Mouse (Mus musculus): Measurements from ENCODE around the gene Stxbp4. TPM values are rescaled to one million over a fixed set of nuclear protein-coding genes. Genes with fewer than 3 reads are reported as not detected.

Stxbp4 gene
- polyA plus RNA-seq, 1 experiment, result 0.15 TPM

DNA sequence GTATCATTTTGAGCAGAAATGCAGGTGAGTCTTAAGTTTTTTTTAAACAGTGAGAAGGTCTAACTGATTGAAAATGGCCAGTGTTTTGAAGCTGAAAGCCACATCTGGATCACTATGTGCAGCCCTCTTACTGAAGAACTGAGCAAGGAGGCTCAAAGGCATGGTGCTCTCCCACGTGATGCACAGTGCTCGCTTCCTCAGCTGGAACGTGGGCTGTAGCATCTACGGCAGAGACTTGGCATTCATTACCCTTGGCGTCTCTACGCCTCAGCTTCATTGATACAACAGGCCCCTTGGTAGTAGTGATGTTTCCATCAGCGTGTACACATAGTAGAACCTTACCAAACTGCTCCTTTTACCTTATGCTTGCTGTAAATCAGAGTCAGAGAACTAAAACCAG is 15.4 kb downstream of the Stxbp4 start:
- H3K9me3 ChIP-seq, result no peaks in the 10 kb centered on the region
- no peak for TF ChIP-seq GATA1 (IDR thresholded peaks at IDR 0.05; ENCODE audit: borderline replicate concordance, low read length)
- TF ChIP-seq FLI1 (IDR thresholded peaks at IDR 0.05; ENCODE audit: low read length), result no peak
- peaks cover 22% of the 10 kb centered on the region for H3K36me3 ChIP-seq (replicated peaks; ENCODE audit: low read length)
- H3K27me3 ChIP-seq (replicated peaks), result no peaks in the 10 kb centered on the region
- H3K4me1 ChIP-seq, result peaks cover 8% of the 10 kb centered on the region; the same call in 1 of the 2 replicates
- no peak overlapping the region for H3K4me3 ChIP-seq (replicated peaks)

DNA sequence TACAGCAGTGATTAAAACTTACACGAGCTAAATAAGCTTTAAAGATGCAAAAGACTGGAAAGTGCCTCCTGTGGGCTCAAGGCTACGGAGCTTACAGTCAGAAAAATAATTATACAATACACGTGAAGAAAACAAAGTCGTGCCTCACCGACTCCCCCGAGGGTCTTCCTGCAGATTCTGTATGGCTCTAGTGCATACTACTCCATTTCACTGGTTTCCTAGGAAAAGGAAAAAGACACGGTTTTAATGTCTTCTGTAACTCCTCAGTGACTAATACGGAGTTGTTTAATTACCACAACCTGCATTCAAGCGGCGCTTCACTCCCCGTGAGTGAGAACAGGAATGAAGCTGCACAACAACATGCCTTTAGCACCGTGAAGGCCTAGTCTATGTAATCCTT is 15.8 kb downstream of the Stxbp4 start:
- Histone ChIP-seq H3K4me3 (replicated peaks) (no peak overlapping the region), H3K9me3 (no peaks in the 10 kb centered on the region), H3K36me3 (replicated peaks; ENCODE audit: low read length) (peaks cover 24% of the 10 kb centered on the region), H3K27me3 (replicated peaks) (no peaks in the 10 kb centered on the region), H3K4me1 (peaks cover 5% of the 10 kb centered on the region; the same call in 1 of the 2 replicates)
- TF ChIP-seq GATA1 (IDR thresholded peaks at IDR 0.05; ENCODE audit: borderline replicate concordance, low read length), result no peak
- TF ChIP-seq FLI1 (IDR thresholded peaks at IDR 0.05; ENCODE audit: low read length), result no peak

DNA sequence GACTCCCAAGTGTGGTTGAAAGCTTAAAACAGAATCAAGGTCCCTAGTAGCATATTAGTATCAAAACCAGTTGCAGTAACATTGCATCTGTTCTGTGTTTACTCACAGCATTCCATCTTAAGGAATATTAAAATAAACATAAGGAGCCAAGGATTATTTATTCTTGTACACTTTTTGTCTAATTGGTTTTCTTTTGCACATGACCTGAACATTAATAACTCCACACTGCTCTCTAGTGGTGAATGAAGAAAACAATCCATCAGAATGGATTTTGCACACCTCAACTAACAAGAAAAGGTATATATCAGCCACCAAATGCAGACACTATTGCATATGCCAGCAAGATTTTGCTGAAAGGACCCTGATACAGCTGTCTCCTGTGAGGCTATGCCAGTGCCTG is 21.5 kb downstream of the Stxbp4 start:
- Histone ChIP-seq H3K4me3 (replicated peaks) (no peak overlapping the region), H3K9me3 (no peaks in the 10 kb centered on the region), H3K36me3 (replicated peaks; ENCODE audit: low read length) (peaks cover 38% of the 10 kb centered on the region), H3K4me1 (peaks cover 8% of the 10 kb centered on the region), H3K27me3 (replicated peaks) (no peaks in the 10 kb centered on the region)
- TF ChIP-seq GATA1 (IDR thresholded peaks at IDR 0.05; ENCODE audit: borderline replicate concordance, low read length), result no peak
- TF ChIP-seq FLI1 (IDR thresholded peaks at IDR 0.05; ENCODE audit: low read length), result no peak

DNA sequence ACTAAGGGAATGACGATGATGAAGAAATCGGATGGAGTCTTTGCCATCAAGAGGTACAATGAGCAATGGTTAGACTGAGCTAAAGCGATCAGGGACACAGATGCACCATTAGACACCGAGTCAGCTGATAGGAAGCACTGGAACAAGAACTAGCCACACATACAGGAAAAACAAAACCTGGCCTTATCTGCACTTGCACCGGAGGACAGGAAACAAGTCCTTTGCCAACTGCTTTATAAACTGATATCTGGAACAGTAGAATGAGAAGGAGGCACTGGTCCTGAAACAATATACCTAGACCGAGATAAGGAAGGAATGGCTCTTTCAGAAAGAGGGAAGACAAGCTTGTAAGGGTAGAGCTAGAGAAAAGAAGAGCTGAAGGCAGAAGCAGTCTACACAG is 23.1 kb downstream of the Stxbp4 start:
- no peak overlapping the region for H3K4me3 ChIP-seq (replicated peaks)
- peaks cover 8% of the 10 kb centered on the region for H3K4me1 ChIP-seq
- TF ChIP-seq FLI1 (IDR thresholded peaks at IDR 0.05; ENCODE audit: low read length) (no peak), GATA1 (IDR thresholded peaks at IDR 0.05; ENCODE audit: borderline replicate concordance, low read length) (no peak)
- H3K36me3 ChIP-seq (replicated peaks; ENCODE audit: low read length), result peaks cover 33% of the 10 kb centered on the region
- H3K27me3 ChIP-seq (replicated peaks), result no peaks in the 10 kb centered on the region
- H3K9me3 ChIP-seq, result no peaks in the 10 kb centered on the region

DNA sequence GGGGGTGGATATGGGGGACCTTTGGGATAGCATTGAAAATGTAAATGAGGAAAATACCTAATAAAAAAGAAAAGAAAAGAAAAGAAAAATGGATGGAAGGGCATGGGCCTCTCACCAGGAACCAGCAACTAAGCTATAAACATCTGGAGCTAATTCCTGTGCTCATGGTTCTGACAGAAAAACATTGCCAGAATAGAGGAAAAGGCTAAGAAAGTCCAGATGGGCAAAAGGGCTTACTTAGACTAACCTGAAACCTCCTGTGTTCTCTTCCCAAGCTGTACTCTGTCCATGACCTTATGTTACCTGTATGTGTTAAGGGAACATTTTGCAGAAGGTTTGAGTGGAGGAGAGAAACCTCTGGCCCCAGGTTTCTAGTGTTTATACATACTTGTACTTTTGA is 25.8 kb downstream of the Stxbp4 start:
- peaks cover 8% of the 10 kb centered on the region for H3K4me1 ChIP-seq
- H3K27me3 ChIP-seq (replicated peaks), result no peaks in the 10 kb centered on the region
- H3K9me3 ChIP-seq, result no peaks in the 10 kb centered on the region
- TF ChIP-seq FLI1 (IDR thresholded peaks at IDR 0.05; ENCODE audit: low read length), result no peak
- TF ChIP-seq GATA1 (IDR thresholded peaks at IDR 0.05; ENCODE audit: borderline replicate concordance, low read length), result no peak
- H3K36me3 ChIP-seq (replicated peaks; ENCODE audit: low read length), result peaks cover 29% of the 10 kb centered on the region
- H3K4me3 ChIP-seq (replicated peaks), result no peak overlapping the region

DNA sequence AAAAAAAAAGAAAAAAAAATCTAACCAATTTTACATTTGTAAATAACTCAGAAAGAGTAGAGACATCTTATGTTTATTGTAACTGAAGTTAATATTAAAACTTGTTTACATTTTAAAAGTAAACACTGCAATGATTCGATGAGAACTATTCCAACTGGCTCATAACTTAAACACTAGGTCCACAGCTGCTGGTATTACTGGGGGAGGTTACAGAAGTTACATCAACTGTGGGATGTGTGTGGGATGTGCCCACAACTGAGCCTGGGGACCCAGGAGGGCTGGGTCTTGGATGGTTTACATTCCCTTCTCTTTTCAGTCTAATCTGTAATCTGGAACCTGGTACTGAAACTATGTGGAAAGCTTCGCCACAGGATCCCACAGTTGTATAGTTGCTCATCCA is 34.8 kb downstream of the Stxbp4 start:
- Histone ChIP-seq H3K27me3 (replicated peaks) (no peaks in the 10 kb centered on the region), H3K9me3 (no peaks in the 10 kb centered on the region), H3K4me3 (replicated peaks) (no peak overlapping the region), H3K36me3 (replicated peaks; ENCODE audit: low read length) (peaks cover 71% of the 10 kb centered on the region), H3K4me1 (no peaks in the 10 kb centered on the region)
- TF ChIP-seq FLI1 (IDR thresholded peaks at IDR 0.05; ENCODE audit: low read length), result no peak
- no peak for TF ChIP-seq GATA1 (IDR thresholded peaks at IDR 0.05; ENCODE audit: borderline replicate concordance, low read length)

DNA sequence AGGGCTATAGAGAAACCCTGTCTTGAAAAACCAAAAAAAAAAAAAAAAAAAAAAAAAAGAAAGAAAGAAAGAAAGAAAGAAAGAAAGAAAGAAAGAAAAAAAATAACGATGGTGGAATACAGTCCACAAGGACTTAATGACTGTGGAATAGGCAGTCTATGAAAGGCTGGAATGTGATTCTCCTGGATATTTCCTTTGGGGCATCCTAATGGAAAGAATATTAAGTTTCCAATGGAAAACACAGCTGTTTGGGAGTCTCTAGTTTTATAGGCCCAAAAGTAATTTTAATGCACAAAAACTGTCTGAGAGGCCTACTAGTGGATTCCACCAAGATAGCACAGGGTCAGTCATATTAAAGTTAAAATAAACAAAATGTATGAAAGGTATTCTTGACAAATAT is 42.1 kb downstream of the Stxbp4 start:
- Histone ChIP-seq H3K36me3 (replicated peaks; ENCODE audit: low read length) (peaks cover 37% of the 10 kb centered on the region), H3K4me1 (no peaks in the 10 kb centered on the region), H3K27me3 (replicated peaks) (no peaks in the 10 kb centered on the region), H3K9me3 (no peaks in the 10 kb centered on the region), H3K4me3 (replicated peaks) (no peak overlapping the region)
- TF ChIP-seq GATA1 (IDR thresholded peaks at IDR 0.05; ENCODE audit: borderline replicate concordance, low read length) (no peak), FLI1 (IDR thresholded peaks at IDR 0.05; ENCODE audit: low read length) (no peak)

DNA sequence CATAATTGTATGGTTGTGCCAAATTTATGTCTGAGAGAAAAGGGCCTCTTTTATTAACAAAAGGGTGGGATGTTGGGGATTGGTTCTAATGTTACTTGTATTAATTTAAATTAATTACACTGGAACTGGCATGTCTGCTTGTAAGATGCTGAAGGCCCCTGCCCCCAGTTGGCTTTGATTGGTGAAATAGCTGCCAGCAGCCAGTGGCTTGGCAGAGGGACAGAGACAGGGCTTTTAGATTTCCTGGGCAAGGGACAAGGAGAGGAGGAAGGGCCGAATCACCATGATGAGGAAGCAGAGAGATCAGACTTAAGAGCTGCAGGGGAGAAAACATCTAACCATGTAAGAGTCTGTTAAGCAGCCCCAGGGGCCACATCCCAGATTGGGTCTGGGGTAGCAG is 46.9 kb downstream of the Stxbp4 start:
- peaks cover 30% of the 10 kb centered on the region for H3K36me3 ChIP-seq (replicated peaks; ENCODE audit: low read length)
- H3K4me1 ChIP-seq, result 0 out of 2 replicates have a peak, but pooled peaks cover 4% of the 10 kb centered on the region
- TF ChIP-seq GATA1 (IDR thresholded peaks at IDR 0.05; ENCODE audit: borderline replicate concordance, low read length) (no peak), FLI1 (IDR thresholded peaks at IDR 0.05; ENCODE audit: low read length) (no peak)
- no peak overlapping the region for H3K4me3 ChIP-seq (replicated peaks)
- no peaks in the 10 kb centered on the region for H3K9me3 ChIP-seq
- no peaks in the 10 kb centered on the region for H3K27me3 ChIP-seq (replicated peaks)

DNA sequence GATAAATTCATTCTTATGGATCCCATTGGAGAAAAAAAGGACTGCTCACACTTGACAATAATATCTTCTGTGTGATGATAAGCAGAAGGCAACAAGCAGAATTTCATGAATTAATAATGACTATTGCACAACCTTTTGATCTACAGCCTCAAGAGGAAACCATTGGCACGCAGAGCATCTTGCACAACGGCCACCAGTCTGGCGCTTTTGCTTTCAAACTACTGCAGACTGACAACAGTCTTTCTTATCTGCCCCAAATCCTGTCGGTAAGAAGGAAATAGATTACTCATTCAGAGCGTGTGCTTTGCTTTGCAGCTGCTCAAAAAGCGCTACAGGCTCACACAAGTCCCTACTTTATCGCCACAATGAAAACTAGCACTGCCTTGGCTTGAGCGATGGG is 51.7 kb downstream of the Stxbp4 start:
- Histone ChIP-seq H3K36me3 (replicated peaks; ENCODE audit: low read length) (peaks cover 28% of the 10 kb centered on the region), H3K4me3 (replicated peaks) (peak overlapping the region; percentile 47), H3K27me3 (replicated peaks) (no peaks in the 10 kb centered on the region), H3K9me3 (no peaks in the 10 kb centered on the region), H3K4me1 (0 out of 2 replicates have a peak, but pooled peaks cover 4% of the 10 kb centered on the region)
- TF ChIP-seq GATA1 (IDR thresholded peaks at IDR 0.05; ENCODE audit: borderline replicate concordance, low read length) (no peak), FLI1 (IDR thresholded peaks at IDR 0.05; ENCODE audit: low read length) (no peak)

DNA sequence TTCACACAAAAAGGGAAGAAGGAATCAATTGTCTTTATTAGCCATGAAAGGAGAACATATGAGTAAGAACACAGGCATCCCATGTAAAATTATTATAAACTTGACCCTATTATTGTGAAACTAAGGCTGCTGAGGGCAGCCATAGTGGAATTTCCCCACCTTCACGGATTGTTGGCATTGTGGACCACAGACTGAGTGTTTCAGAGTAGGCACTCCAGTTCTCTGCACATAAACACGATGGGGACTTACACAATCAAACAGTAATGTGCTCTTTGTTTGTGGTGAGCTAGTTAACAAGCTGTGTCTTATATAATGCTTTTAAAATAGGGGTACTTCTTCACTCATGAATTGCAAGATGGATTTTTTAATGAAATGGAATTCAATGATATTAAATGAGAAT is 52.1 kb downstream of the Stxbp4 start:
- Histone ChIP-seq H3K9me3 (no peaks in the 10 kb centered on the region), H3K4me1 (0 out of 2 replicates have a peak, but pooled peaks cover 4% of the 10 kb centered on the region), H3K36me3 (replicated peaks; ENCODE audit: low read length) (peaks cover 23% of the 10 kb centered on the region), H3K4me3 (replicated peaks) (no peak overlapping the region), H3K27me3 (replicated peaks) (no peaks in the 10 kb centered on the region)
- TF ChIP-seq GATA1 (IDR thresholded peaks at IDR 0.05; ENCODE audit: borderline replicate concordance, low read length) (no peak), FLI1 (IDR thresholded peaks at IDR 0.05; ENCODE audit: low read length) (no peak)
